Mouse (Mus musculus) neural tube, embryonic 15.5 days (tissue): Measurements from ENCODE around the gene Sctr. TPM values are rescaled to one million over a fixed set of nuclear protein-coding genes. Genes with fewer than 3 reads are reported as not detected.

Source experiments
- ATAC-seq: fragments of 200-750 bp; cut with Nextera tagmentation; 2 replicates; pipeline ENCODE4 v1.8.0; 2017; ENCODE audit warnings: mild to moderate bottlenecking, moderate TSS enrichment, moderate library complexity; ENCODE audit not compliant: low FRiP score
- H3K27ac ChIP-seq: fragments of 300-500 bp; sonication (generic); replicated peaks from 2 replicates; pipeline ENCODE4 v1.5.1; 2015; ENCODE audit warnings: mild to moderate bottlenecking, inconsistent platforms
- H3K27me3 ChIP-seq: fragments of 300-500 bp; sonication (generic); replicated peaks from 2 replicates; pipeline ENCODE4 v1.6.1; 2015; ENCODE audit warnings: inconsistent platforms
- H3K36me3 ChIP-seq: fragments of 300-500 bp; sonication (generic); 2 replicates; pipeline ENCODE4 v1.6.1; 2015; ENCODE audit warnings: inconsistent platforms
- H3K4me1 ChIP-seq: fragments of 300-500 bp; sonication (generic); 2 replicates; pipeline ENCODE4 v1.6.1; 2015; ENCODE audit warnings: inconsistent platforms
- H3K4me2 ChIP-seq: fragments of 300-500 bp; sonication (generic); 2 replicates; pipeline ENCODE4 v1.6.1; 2015; ENCODE audit warnings: inconsistent platforms, mild to moderate bottlenecking, moderate library complexity
- H3K4me3 ChIP-seq: fragments of 300-500 bp; sonication (generic); replicated peaks from 2 replicates; pipeline ENCODE4 v1.5.1; 2015; ENCODE audit warnings: mild to moderate bottlenecking, inconsistent platforms
- H3K9ac ChIP-seq: fragments of 300-500 bp; sonication (generic); replicated peaks from 2 replicates; pipeline ENCODE4 v1.6.1; 2015; ENCODE audit warnings: mild to moderate bottlenecking, inconsistent platforms
- H3K9me3 ChIP-seq: fragments of 300-500 bp; sonication (generic); replicated peaks from 2 replicates; pipeline ENCODE4 v1.6.1; 2016; ENCODE audit warnings: inconsistent platforms
- WGBS: fragments of 180-500 bp; shearing (Covaris S2); methylation state at CpG from one replicate; pipeline ENCODE4 v1.1.7; 2015; ENCODE audit warnings: mixed read lengths; 5-methylcytosine and 5-hydroxymethylcytosine counted together
- polyA plus RNA-seq: library from polyadenylated mRNA; unstranded; fragments of >200 nt; fragmentation: Nextera tagmentation; extraction: Ambion mirVana; gene quantifications from 2 replicates; pipeline ENCODE4 v1.2.1, GENCODE M21; 2015

The Sctr gene
- polyA plus RNA-seq, 1 experiment from 2014 or later, result 0.84 TPM

- Histone ChIP-seq H3K27ac (no peak within 1 kb of the TSS), H3K9ac (peak within 1 kb of the TSS; percentile 30; the same call in 1 of the 2 replicates), H3K36me3 (no peaks in the 10 kb centered on the region), H3K9me3 (no peaks in the 10 kb centered on the region), H3K4me2 (peak within 1 kb of the TSS; percentile 76), H3K4me1 (peaks cover 15% of the 10 kb centered on the region), H3K27me3 (peaks cover 32% of the 10 kb centered on the region), H3K4me3 (peak within 1 kb of the TSS; percentile 37)
- peak; percentile 53; the same call in 1 of the 2 replicates for ATAC-seq
- 2% methylated on average over 40 of the region's 40 CpGs for WGBS
These were observed 67.0 kb downstream of the Sctr start, which contains the start of gene Tmem37 for GRCm38 (mm10) chr1:120073519-120074306. Gene Tmem37 (minus strand): TSS chr1:120074074.

- Histone ChIP-seq H3K4me2 (peak overlapping the region; percentile 76), H3K36me3 (no peaks in the 10 kb centered on the region)
- 23% methylated on average over 4 of the region's 4 CpGs for WGBS
These were observed 67.6 kb downstream of the Sctr start for GRCm38 (mm10) chr1:120074307-120074702.

GRCm38 (mm10) chr1:120074931-120075330 lies 68.2 kb downstream of the Sctr start:
- no peak overlapping the region for H3K4me3 ChIP-seq
- no peak for ATAC-seq
- WGBS, result 86% methylated on average over 4 of the region's 4 CpGs
- peaks cover 32% of the 10 kb centered on the region for H3K27me3 ChIP-seq
- no peak overlapping the region for H3K4me2 ChIP-seq
- no peak overlapping the region for H3K9ac ChIP-seq
- H3K4me1 ChIP-seq, result peaks cover 15% of the 10 kb centered on the region
- H3K9me3 ChIP-seq, result no peaks in the 10 kb centered on the region
- no peaks in the 10 kb centered on the region for H3K36me3 ChIP-seq
- no peak overlapping the region for H3K27ac ChIP-seq

More at GRCm38 (mm10) chr1:120074307-120074702, 67.6 kb downstream of the Sctr start:
- no peak for ATAC-seq
- no peaks in the 10 kb centered on the region for H3K9me3 ChIP-seq
- peaks cover 15% of the 10 kb centered on the region for H3K4me1 ChIP-seq
- peak overlapping the region; percentile 37; the same call in 1 of the 2 replicates for H3K4me3 ChIP-seq
- H3K9ac ChIP-seq, result no peak overlapping the region
- H3K27me3 ChIP-seq, result peaks cover 32% of the 10 kb centered on the region
- no peak overlapping the region for H3K27ac ChIP-seq

DNA sequence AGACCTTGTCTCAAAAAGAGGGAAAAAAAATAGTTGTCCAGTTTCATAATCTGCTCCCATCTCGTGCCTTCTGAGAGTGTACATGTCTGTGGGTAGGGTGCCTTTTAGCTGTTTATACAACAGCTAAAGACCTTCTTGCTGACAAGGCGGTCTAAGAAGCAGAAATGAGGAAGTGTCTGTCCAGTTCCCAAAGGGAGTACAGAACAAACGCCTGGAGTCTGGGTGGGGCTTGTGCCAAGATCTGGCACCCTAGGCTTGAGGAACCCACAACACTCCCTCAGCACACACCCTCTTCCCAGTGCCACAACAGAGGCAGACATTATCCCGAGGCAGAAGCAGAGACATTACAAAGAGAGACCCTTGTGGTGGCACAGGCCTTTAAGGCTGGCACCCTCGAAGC lies 68.8 kb downstream of the Sctr start:
- 90% methylated on average over 5 of the region's 5 CpGs for WGBS
- no peak overlapping the region for H3K9ac ChIP-seq

GRCm38 (mm10) chr1:120077746-120078410 lies 71.2 kb downstream of the Sctr start:
- no peak overlapping the region for H3K27ac ChIP-seq
- no peaks in the 10 kb centered on the region for H3K9me3 ChIP-seq
- H3K4me3 ChIP-seq, result no peak overlapping the region
- H3K36me3 ChIP-seq, result no peaks in the 10 kb centered on the region
- H3K4me2 ChIP-seq, result no peak overlapping the region
- WGBS, result 22% methylated on average over 9 of the region's 9 CpGs
- peaks cover 11% of the 10 kb centered on the region for H3K4me1 ChIP-seq
- peaks cover 20% of the 10 kb centered on the region for H3K27me3 ChIP-seq
- H3K9ac ChIP-seq, result no peak overlapping the region
- no peak for ATAC-seq

More for the DNA sequence above, 68.8 kb downstream of the Sctr start:
- no peak overlapping the region for H3K4me2 ChIP-seq
- peaks cover 32% of the 10 kb centered on the region for H3K27me3 ChIP-seq
- H3K9me3 ChIP-seq, result no peaks in the 10 kb centered on the region
- no peak for ATAC-seq
- no peak overlapping the region for H3K27ac ChIP-seq
- no peak overlapping the region for H3K4me3 ChIP-seq
- no peaks in the 10 kb centered on the region for H3K36me3 ChIP-seq
- peaks cover 15% of the 10 kb centered on the region for H3K4me1 ChIP-seq

DNA sequence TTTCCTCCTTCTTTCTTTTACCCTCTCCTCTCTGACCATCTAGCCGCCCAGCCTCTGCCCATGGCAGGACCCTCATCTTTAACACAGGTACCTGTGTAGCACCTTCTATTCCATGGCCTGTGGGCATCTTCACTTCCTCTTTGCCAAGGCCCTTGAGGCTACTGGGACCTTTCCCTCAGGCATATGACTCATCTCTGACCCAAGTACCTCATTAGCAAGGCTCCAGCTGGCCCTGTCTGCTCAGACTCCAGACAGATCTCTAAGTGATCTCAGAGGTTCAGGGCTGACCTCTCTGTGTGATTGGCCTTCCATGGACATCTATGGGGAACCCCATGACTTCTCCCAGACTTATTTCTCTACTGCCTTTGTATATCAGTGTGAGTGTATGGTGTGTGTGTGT lies 73.9 kb downstream of the Sctr start:
- Histone ChIP-seq H3K4me1 (no peaks in the 10 kb centered on the region; the same call in 1 of the 2 replicates), H3K4me2 (no peak overlapping the region), H3K27me3 (no peaks in the 10 kb centered on the region), H3K27ac (no peak overlapping the region), H3K36me3 (no peaks in the 10 kb centered on the region), H3K4me3 (no peak overlapping the region), H3K9ac (no peak overlapping the region), H3K9me3 (no peaks in the 10 kb centered on the region)
- no peak for ATAC-seq
- WGBS, result 92% methylated on average over 1 of the region's 1 CpGs

- no peaks in the 10 kb centered on the region for H3K27me3 ChIP-seq
- no peaks in the 10 kb centered on the region; the same call in 1 of the 2 replicates for H3K4me1 ChIP-seq
- ATAC-seq, result no peak
- H3K9me3 ChIP-seq, result no peaks in the 10 kb centered on the region
- H3K27ac ChIP-seq, result no peak overlapping the region
- no peak overlapping the region for H3K9ac ChIP-seq
- no peak overlapping the region for H3K4me3 ChIP-seq
- no peaks in the 10 kb centered on the region for H3K36me3 ChIP-seq
- no peak overlapping the region for H3K4me2 ChIP-seq
- 44% methylated on average over 7 of the region's 7 CpGs for WGBS
These were observed 76.4 kb downstream of the Sctr start for GRCm38 (mm10) chr1:120082957-120083585.

DNA sequence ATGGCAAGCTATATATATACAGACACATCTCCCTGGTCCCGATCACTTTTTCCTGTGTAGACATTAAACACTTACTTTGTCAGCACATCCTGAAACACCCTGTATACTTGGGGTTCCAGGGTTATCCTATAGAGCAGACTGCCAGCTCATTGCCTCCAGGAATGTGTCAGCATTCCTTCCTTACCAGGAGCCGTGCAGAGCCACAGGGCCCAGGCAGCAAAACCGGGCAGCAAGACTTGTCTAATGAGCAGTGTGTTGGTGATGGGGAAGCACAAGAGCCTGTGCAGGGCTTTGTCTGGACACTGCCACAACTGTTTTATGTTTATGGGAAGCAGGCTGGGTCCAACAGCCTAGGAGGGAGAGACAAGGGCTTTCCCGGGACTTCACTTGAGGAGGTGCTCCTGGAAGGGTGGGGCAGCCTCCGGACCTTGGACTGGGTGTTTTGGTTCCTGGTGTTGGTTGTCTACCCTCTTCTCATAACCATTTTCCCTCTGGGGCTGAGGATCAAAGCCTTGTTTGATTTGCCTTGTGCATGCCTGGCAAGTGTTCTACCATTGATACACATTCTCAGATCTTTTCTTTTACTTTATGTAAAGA lies 77.3 kb downstream of the Sctr start:
- no peak overlapping the region for H3K9ac ChIP-seq
- no peaks in the 10 kb centered on the region for H3K36me3 ChIP-seq
- no peaks in the 10 kb centered on the region for H3K9me3 ChIP-seq
- no peaks in the 10 kb centered on the region for H3K27me3 ChIP-seq
- H3K4me3 ChIP-seq, result no peak overlapping the region
- no peak for ATAC-seq
- H3K4me2 ChIP-seq, result no peak overlapping the region
- H3K4me1 ChIP-seq, result no peaks in the 10 kb centered on the region; the same call in 1 of the 2 replicates
- WGBS, result 60% methylated on average over 5 of the region's 5 CpGs
- no peak overlapping the region for H3K27ac ChIP-seq

DNA sequence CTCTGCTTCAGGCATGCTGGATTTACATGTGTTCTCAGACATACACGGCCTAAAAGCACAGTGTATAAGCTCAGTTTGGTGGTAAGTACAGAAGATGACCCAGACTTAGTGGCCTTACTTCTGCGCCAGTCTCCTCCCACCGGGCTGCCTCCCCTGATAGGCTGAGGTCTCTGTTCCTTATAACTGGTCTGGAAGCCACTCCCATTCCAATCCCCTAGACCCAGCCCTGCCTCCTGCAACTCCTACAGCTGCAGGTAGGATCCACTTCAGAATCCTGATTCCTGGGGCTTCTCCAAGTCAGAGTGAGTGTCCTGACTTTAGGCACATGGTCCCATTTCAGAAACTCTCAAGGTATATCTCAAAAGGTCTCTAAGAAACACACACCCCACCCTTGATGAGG lies 79.0 kb downstream of the Sctr start:
- no peak overlapping the region for H3K4me2 ChIP-seq
- H3K9ac ChIP-seq, result no peak overlapping the region
- WGBS, result 77% methylated on average over 3 of the region's 3 CpGs
- H3K27ac ChIP-seq, result no peak overlapping the region
- ATAC-seq, result no peak
- no peaks in the 10 kb centered on the region for H3K9me3 ChIP-seq
- H3K36me3 ChIP-seq, result no peaks in the 10 kb centered on the region
- H3K4me3 ChIP-seq, result no peak overlapping the region
- H3K4me1 ChIP-seq, result no peaks in the 10 kb centered on the region; the same call in 1 of the 2 replicates
- no peaks in the 10 kb centered on the region for H3K27me3 ChIP-seq

GRCm38 (mm10) chr1:120086644-120087043 lies 80.0 kb downstream of the Sctr start:
- no peak overlapping the region for H3K9ac ChIP-seq
- no peak overlapping the region for H3K4me3 ChIP-seq
- H3K9me3 ChIP-seq, result no peaks in the 10 kb centered on the region
- no peaks in the 10 kb centered on the region for H3K36me3 ChIP-seq
- ATAC-seq, result no peak
- H3K4me1 ChIP-seq, result no peaks in the 10 kb centered on the region; the same call in 1 of the 2 replicates
- WGBS, result 71% methylated on average over 13 of the region's 13 CpGs
- no peaks in the 10 kb centered on the region for H3K27me3 ChIP-seq
- no peak overlapping the region for H3K27ac ChIP-seq
- no peak overlapping the region for H3K4me2 ChIP-seq

DNA sequence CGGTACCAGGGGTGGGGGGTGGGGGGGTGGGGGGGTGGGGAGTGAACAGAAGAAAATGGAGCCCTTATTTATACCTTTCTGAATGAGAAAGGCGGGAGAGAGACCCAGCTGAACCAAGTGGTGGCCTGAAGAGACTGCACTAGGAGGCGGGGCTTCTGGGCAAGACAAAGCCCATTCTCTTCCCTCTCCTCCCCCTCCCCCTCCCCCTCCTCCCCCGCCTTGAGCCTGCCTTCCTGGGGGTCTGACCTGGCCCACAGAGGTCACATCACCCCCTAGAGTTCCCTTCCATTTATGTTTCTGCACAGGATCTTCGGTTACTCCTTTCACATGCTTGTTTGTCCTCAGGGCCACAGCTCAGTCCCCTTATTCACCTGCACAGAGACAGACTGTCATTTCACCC lies 82.5 kb downstream of the Sctr start:
- no peak for ATAC-seq
- Histone ChIP-seq H3K36me3 (no peaks in the 10 kb centered on the region), H3K9ac (no peak overlapping the region), H3K4me1 (no peaks in the 10 kb centered on the region), H3K4me3 (no peak overlapping the region), H3K9me3 (no peaks in the 10 kb centered on the region), H3K27ac (no peak overlapping the region), H3K4me2 (no peak overlapping the region), H3K27me3 (no peaks in the 10 kb centered on the region)
- WGBS, result 4% methylated on average over 4 of the region's 5 CpGs
